Mouse (Mus musculus): Measurements from ENCODE around the gene Gm20517. TPM values are rescaled to one million over a fixed set of nuclear protein-coding genes. Genes with fewer than 3 reads are reported as not detected.

Gene Gm20517
- polyA plus RNA-seq, 1 experiment from 2014 or later: 1.6 TPM

GRCm38 (mm10) chr17:47574830-47575229, 36.6 kb upstream of the Gm20517 start:
- no peaks in the 10 kb centered on the region for H3K27me3 ChIP-seq (ENCODE audit: insufficient read depth, low read length)
- WGBS: 73% methylated on average over 11 of the region's 11 CpGs
- no peak overlapping the region for H3K4me2 ChIP-seq (replicated peaks; ENCODE audit: low read depth, low read length)
- no peaks in the 10 kb centered on the region for H3K36me3 ChIP-seq (ENCODE audit: insufficient read depth, low read length)
- no peak overlapping the region for H3K27ac ChIP-seq (ENCODE audit: low read length)
- H3K4me3 ChIP-seq (ENCODE audit: low read length): no peak overlapping the region
- no peaks in the 10 kb centered on the region for H3K4me1 ChIP-seq (ENCODE audit: insufficient read depth, low read length)
- no peaks in the 10 kb centered on the region for H3K9me3 ChIP-seq (ENCODE audit: low read length)
- H3K9ac ChIP-seq (replicated peaks; ENCODE audit: low read length): no peak overlapping the region
- no peak for ATAC-seq (ENCODE audit: low FRiP score, low TSS enrichment)

GRCm38 (mm10) chr17:47578655-47579054, 32.7 kb upstream of the Gm20517 start:
- no peaks in the 10 kb centered on the region for H3K36me3 ChIP-seq (ENCODE audit: insufficient read depth, low read length)
- H3K4me2 ChIP-seq (replicated peaks; ENCODE audit: low read depth, low read length): no peak overlapping the region
- H3K9ac ChIP-seq (replicated peaks; ENCODE audit: low read length): no peak overlapping the region
- H3K4me3 ChIP-seq (ENCODE audit: low read length): no peak overlapping the region
- 74% methylated on average over 6 of the region's 6 CpGs for WGBS
- ATAC-seq (ENCODE audit: low FRiP score, low TSS enrichment): no peak
- no peaks in the 10 kb centered on the region for H3K9me3 ChIP-seq (ENCODE audit: low read length)
- H3K27me3 ChIP-seq (ENCODE audit: insufficient read depth, low read length): no peaks in the 10 kb centered on the region
- H3K4me1 ChIP-seq (ENCODE audit: insufficient read depth, low read length): no peaks in the 10 kb centered on the region
- no peak overlapping the region for H3K27ac ChIP-seq (ENCODE audit: low read length)

DNA sequence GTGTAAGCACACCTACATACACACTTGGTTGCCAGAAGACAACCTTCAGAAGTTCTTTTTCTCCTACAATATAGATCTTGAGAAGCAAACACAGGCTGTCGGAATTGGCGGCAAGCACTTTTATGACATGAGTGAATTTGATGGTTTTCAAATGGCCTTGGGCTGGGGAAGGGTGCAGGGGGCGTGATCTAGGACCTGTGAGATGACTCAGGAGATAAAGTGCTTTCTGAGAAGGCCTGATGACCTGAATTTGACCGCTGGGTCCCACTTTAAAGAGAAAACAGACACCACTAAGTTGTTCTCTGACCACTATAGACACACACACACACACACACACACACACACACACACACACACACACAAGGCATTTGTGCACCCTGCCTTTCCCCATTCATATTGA, 30.4 kb upstream of the Gm20517 start:
- Histone ChIP-seq H3K4me2 (replicated peaks; ENCODE audit: low read depth, low read length) (no peak overlapping the region), H3K27ac (ENCODE audit: low read length) (no peak overlapping the region), H3K9me3 (ENCODE audit: low read length) (no peaks in the 10 kb centered on the region), H3K9ac (replicated peaks; ENCODE audit: low read length) (no peak overlapping the region), H3K36me3 (ENCODE audit: insufficient read depth, low read length) (no peaks in the 10 kb centered on the region), H3K4me3 (ENCODE audit: low read length) (no peak overlapping the region), H3K27me3 (ENCODE audit: insufficient read depth, low read length) (no peaks in the 10 kb centered on the region), H3K4me1 (ENCODE audit: insufficient read depth, low read length) (no peaks in the 10 kb centered on the region)
- no peak for ATAC-seq (ENCODE audit: low FRiP score, low TSS enrichment)
- WGBS: 75% methylated on average over 4 of the region's 4 CpGs

GRCm38 (mm10) chr17:47588517-47588916, 22.9 kb upstream of the Gm20517 start:
- H3K27me3 ChIP-seq (ENCODE audit: insufficient read depth, low read length): no peaks in the 10 kb centered on the region
- H3K4me2 ChIP-seq (replicated peaks; ENCODE audit: low read depth, low read length): no peak overlapping the region
- no peak overlapping the region for H3K27ac ChIP-seq (ENCODE audit: low read length)
- 71% methylated on average over 8 of the region's 8 CpGs for WGBS
- no peak overlapping the region for H3K9ac ChIP-seq (replicated peaks; ENCODE audit: low read length)
- H3K4me3 ChIP-seq (ENCODE audit: low read length): no peak overlapping the region
- H3K4me1 ChIP-seq (ENCODE audit: insufficient read depth, low read length): peaks cover 12% of the 10 kb centered on the region; the same call in 1 of the 2 replicates
- H3K36me3 ChIP-seq (ENCODE audit: insufficient read depth, low read length): no peaks in the 10 kb centered on the region
- ATAC-seq (ENCODE audit: low FRiP score, low TSS enrichment): no peak
- no peaks in the 10 kb centered on the region for H3K9me3 ChIP-seq (ENCODE audit: low read length)

DNA sequence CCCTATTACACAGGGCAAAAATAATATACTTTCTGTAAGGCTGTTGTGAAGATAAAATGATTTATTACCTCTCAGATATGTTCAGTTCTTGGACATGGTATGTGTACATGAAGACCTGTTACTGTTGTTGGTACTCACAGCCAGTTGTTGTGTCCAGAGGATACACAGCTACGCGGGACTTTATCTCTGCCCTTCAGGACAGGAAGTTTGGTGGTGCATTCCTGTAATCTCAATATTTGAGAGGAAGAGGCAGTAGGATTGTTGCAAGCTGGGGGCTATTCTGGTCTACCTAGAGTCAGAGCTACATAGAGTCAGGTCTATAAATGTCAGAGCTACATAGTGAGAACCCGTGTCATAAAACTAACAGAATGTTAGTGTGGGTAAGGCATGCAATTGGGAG, 20.3 kb upstream of the Gm20517 start:
- peaks cover 25% of the 10 kb centered on the region for H3K4me1 ChIP-seq (ENCODE audit: insufficient read depth, low read length)
- no peaks in the 10 kb centered on the region for H3K9me3 ChIP-seq (ENCODE audit: low read length)
- H3K4me3 ChIP-seq (ENCODE audit: low read length): no peak overlapping the region
- WGBS: 74% methylated on average over 3 of the region's 3 CpGs
- H3K36me3 ChIP-seq (ENCODE audit: insufficient read depth, low read length): no peaks in the 10 kb centered on the region
- no peak overlapping the region for H3K27ac ChIP-seq (ENCODE audit: low read length)
- H3K9ac ChIP-seq (replicated peaks; ENCODE audit: low read length): no peak overlapping the region
- no peak for ATAC-seq (ENCODE audit: low FRiP score, low TSS enrichment)
- no peak overlapping the region for H3K4me2 ChIP-seq (replicated peaks; ENCODE audit: low read depth, low read length)
- no peaks in the 10 kb centered on the region for H3K27me3 ChIP-seq (ENCODE audit: insufficient read depth, low read length)

DNA sequence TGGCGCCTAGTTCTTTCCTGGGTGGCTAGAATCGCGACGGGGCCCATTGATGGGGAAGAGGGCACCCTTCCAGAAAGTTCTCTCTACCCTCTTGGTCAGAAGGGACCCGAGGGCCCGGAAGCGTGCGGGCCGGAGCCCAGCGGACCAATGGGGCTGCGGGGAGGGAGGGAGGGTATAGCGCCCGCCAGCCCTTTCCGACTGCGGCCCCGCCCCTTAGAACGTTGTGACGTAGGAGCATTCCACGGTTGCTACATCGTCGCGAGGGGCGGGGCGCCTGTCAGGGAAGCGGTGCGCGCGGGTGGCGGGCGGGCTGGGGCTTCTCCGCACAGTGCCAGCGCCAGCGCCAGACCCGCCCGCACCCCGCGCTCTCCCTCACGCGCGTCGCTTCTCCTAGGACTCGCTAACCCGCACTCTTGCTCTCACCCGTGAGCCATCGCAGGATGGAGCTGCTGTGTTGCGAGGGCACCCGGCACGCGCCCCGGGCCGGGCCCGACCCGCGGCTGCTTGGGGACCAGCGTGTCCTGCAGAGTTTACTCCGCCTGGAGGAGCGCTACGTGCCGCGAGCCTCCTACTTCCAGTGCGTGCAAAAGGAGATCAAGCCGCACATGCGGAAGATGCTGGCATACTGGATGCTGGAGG, 18.1 kb upstream of the Gm20517 start:
- H3K27ac ChIP-seq (ENCODE audit: low read length): peak overlapping the region; percentile 97
- peaks cover 5% of the 10 kb centered on the region for H3K36me3 ChIP-seq (ENCODE audit: insufficient read depth, low read length)
- ATAC-seq (ENCODE audit: low FRiP score, low TSS enrichment): peak; percentile 86
- peak overlapping the region; percentile 95 for H3K4me3 ChIP-seq (ENCODE audit: low read length)
- no peaks in the 10 kb centered on the region for H3K9me3 ChIP-seq (ENCODE audit: low read length)
- peaks cover 48% of the 10 kb centered on the region for H3K4me1 ChIP-seq (ENCODE audit: insufficient read depth, low read length)
- no peaks in the 10 kb centered on the region for H3K27me3 ChIP-seq (ENCODE audit: insufficient read depth, low read length)
- WGBS: under 1% methylated on average over 57 of the region's 63 CpGs
- H3K9ac ChIP-seq (replicated peaks; ENCODE audit: low read length): peak overlapping the region; percentile 91
- H3K4me2 ChIP-seq (replicated peaks; ENCODE audit: low read depth, low read length): peak overlapping the region; percentile 89

- 0% methylated on average over 13 of the region's 13 CpGs for WGBS
- no peak for ATAC-seq (ENCODE audit: low FRiP score, low TSS enrichment)
- Histone ChIP-seq H3K27me3 (ENCODE audit: insufficient read depth, low read length) (no peaks in the 10 kb centered on the region), H3K9me3 (ENCODE audit: low read length) (no peaks in the 10 kb centered on the region), H3K27ac (ENCODE audit: low read length) (peak overlapping the region; percentile 97), H3K4me1 (ENCODE audit: insufficient read depth, low read length) (peaks cover 47% of the 10 kb centered on the region), H3K4me3 (ENCODE audit: low read length) (peak overlapping the region; percentile 95), H3K36me3 (ENCODE audit: insufficient read depth, low read length) (peaks cover 8% of the 10 kb centered on the region), H3K4me2 (replicated peaks; ENCODE audit: low read depth, low read length) (peak overlapping the region; percentile 89), H3K9ac (replicated peaks; ENCODE audit: low read length) (peak overlapping the region; percentile 91)
Measured at GRCm38 (mm10) chr17:47593854-47594182, 17.6 kb upstream of the Gm20517 start.

DNA sequence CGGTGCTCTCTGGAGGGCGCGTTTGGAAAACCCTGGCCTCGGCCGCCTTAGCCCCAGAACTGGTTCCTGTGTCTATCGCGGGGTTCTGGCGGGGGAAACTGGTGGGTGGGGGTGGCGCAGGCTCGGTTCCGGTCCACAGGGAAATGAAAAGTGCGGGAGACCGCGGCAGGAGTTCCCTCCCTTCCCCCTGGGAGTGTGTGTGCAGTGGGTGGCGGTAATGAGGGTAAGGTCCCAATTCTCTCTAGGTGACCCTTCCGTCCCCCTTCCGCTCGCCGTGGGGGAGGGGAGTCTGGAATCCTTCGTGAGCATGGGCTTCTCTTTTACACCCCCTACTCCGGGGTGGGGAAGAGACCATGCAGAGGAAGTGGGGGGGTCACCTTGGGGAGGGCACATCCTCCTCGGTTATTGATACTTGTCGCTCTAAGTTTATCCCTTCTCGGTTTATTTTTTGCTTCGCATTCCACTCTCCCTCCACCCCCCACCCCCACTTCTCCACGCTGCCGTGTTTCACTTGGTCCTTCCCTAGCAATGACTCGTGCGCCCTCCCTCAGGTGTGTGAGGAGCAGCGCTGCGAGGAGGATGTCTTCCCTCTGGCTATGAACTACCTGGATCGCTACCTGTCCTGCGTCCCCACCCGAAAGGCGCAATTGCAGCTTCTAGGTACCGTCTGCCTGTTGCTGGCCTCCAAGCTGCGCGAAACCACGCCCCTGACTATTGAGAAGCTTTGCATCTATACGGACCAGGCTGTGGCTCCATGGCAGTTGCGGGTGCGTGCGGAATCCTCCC, 17.0 kb upstream of the Gm20517 start:
- Histone ChIP-seq H3K36me3 (ENCODE audit: insufficient read depth, low read length) (peaks cover 13% of the 10 kb centered on the region), H3K27me3 (ENCODE audit: insufficient read depth, low read length) (no peaks in the 10 kb centered on the region), H3K4me3 (ENCODE audit: low read length) (peak overlapping the region; percentile 95), H3K9ac (replicated peaks; ENCODE audit: low read length) (peak overlapping the region; percentile 91), H3K9me3 (ENCODE audit: low read length) (no peaks in the 10 kb centered on the region), H3K4me2 (replicated peaks; ENCODE audit: low read depth, low read length) (peak overlapping the region; percentile 89), H3K4me1 (ENCODE audit: insufficient read depth, low read length) (peaks cover 46% of the 10 kb centered on the region), H3K27ac (ENCODE audit: low read length) (peak overlapping the region; percentile 97)
- ATAC-seq (ENCODE audit: low FRiP score, low TSS enrichment): no peak
- under 1% methylated on average over 42 of the region's 43 CpGs for WGBS

GRCm38 (mm10) chr17:47594969-47595247, 16.5 kb upstream of the Gm20517 start:
- ATAC-seq (ENCODE audit: low FRiP score, low TSS enrichment): no peak
- Histone ChIP-seq H3K4me3 (ENCODE audit: low read length) (peak overlapping the region; percentile 95), H3K9me3 (ENCODE audit: low read length) (no peaks in the 10 kb centered on the region), H3K36me3 (ENCODE audit: insufficient read depth, low read length) (peaks cover 19% of the 10 kb centered on the region), H3K9ac (replicated peaks; ENCODE audit: low read length) (peak overlapping the region; percentile 91), H3K27me3 (ENCODE audit: insufficient read depth, low read length) (no peaks in the 10 kb centered on the region), H3K4me1 (ENCODE audit: insufficient read depth, low read length) (peaks cover 51% of the 10 kb centered on the region), H3K27ac (ENCODE audit: low read length) (peak overlapping the region; percentile 97), H3K4me2 (replicated peaks; ENCODE audit: low read depth, low read length) (peak overlapping the region; percentile 89)
- 0% methylated on average over 6 of the region's 9 CpGs for WGBS
